Mouse (Mus musculus) liver, postnatal 0 days (tissue): ENCODE measurements around the gene Slc7a11.

Experiments
- CTCF ChIP-seq: sonication (generic); IDR thresholded peaks from 2 replicates; pipeline ENCODE4 v1.5.1; 2016; ENCODE audit warnings: antibody characterized with exemption, low read depth
- EP300 ChIP-seq: IDR thresholded peaks from 2 replicates; pipeline ENCODE4 v1.6.1; 2016; ENCODE audit warnings: antibody characterized with exemption, low read depth, mild to moderate bottlenecking

DNA sequence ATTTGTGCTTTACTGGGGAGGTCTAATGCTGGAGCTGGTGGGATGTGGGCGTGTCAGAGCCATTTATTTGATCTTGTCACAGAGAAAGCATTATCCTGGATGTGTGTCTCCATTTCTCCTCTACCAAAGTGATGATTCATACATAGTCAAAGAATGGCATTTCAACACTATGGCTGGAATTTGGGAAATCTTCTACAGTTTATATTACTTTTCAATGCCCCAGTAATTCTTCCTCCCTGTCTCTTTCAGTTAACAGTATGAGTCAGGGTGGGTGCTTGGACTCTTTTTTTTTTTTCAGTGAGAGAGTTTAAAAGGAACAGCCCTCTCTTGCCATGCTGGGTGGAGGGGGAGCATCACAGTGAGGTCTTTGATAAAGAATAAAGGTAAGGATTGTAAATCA, 441.8 kb downstream of the Slc7a11 start:
- no peak for TF ChIP-seq CTCF
- no peak for TF ChIP-seq EP300
